Mouse (Mus musculus) olfactory bulb, adult 2 months (tissue): Measurements from ENCODE around the gene Lcat.

Experiments
- CTCF ChIP-seq: fragments of 200-500 bp; IDR thresholded peaks from 2 replicates; pipeline ENCODE4 v1.5.1; 2012; ENCODE audit warnings: low read depth, mild to moderate bottlenecking, low read length, moderate library complexity; ENCODE audit not compliant: insufficient read depth
- POLR2A ChIP-seq: fragments of 200-500 bp; IDR thresholded peaks from 2 replicates; pipeline ENCODE4 v1.6.1; 2012; ENCODE audit warnings: mild to moderate bottlenecking, low read depth, low read length, moderate library complexity; ENCODE audit not compliant: insufficient read depth

GRCm38 (mm10) chr8:105971019-105971720, 28.0 kb upstream of the Lcat start:
- TF ChIP-seq CTCF (no peak), POLR2A (no peak)
